Mouse (Mus musculus) hindbrain, embryonic 15.5 days (tissue): ENCODE measurements around the gene Carnmt1. TPM values are rescaled to one million over a fixed set of nuclear protein-coding genes. Genes with fewer than 3 reads are reported as not detected.
"Not testable (repeated sequence)": the region's sequence is repeated elsewhere in the genome, so short reads cannot be mapped to it uniquely, and the experiment has no call there.

Experiments
- ATAC-seq: fragments of 200-750 bp; cut with Nextera tagmentation; 2 replicates; pipeline ENCODE4 v1.8.0; 2017; ENCODE audit warnings: low read depth, moderate number of reproducible peaks, moderate TSS enrichment; ENCODE audit not compliant: low FRiP score
- H3K27ac ChIP-seq: fragments of 300-500 bp; sonication (generic); replicated peaks from 2 replicates; pipeline ENCODE4 v1.5.1; 2015; ENCODE audit warnings: mild to moderate bottlenecking, inconsistent platforms
- H3K27me3 ChIP-seq: fragments of 300-500 bp; sonication (generic); 2 replicates; pipeline ENCODE4 v1.6.1; 2015; ENCODE audit warnings: control low read depth, inconsistent platforms
- H3K36me3 ChIP-seq: fragments of 300-500 bp; sonication (generic); 2 replicates; pipeline ENCODE4 v1.6.1; 2015; ENCODE audit warnings: control low read depth, inconsistent platforms
- H3K4me1 ChIP-seq: fragments of 300-500 bp; sonication (generic); replicated peaks from 2 replicates; pipeline ENCODE4 v1.6.1; 2015; ENCODE audit warnings: control low read depth, inconsistent platforms
- H3K4me2 ChIP-seq: fragments of 300-500 bp; sonication (generic); 2 replicates; pipeline ENCODE4 v1.6.1; 2015; ENCODE audit warnings: moderate library complexity, mild to moderate bottlenecking, inconsistent platforms
- H3K4me3 ChIP-seq: fragments of 300-500 bp; sonication (generic); 2 replicates; pipeline ENCODE4 v1.5.1; 2015; ENCODE audit warnings: mild to moderate bottlenecking, inconsistent platforms
- H3K9ac ChIP-seq: fragments of 300-500 bp; sonication (generic); 2 replicates; pipeline ENCODE4 v1.6.1; 2015; ENCODE audit warnings: inconsistent platforms
- H3K9me3 ChIP-seq: fragments of 300-500 bp; sonication (generic); 2 replicates; pipeline ENCODE4 v1.6.1; 2016; ENCODE audit warnings: control low read depth, inconsistent platforms
- WGBS: fragments of 180-500 bp; shearing (Covaris S2); methylation state at CpG from one replicate; pipeline ENCODE4 v1.1.7; 2015; 5-methylcytosine and 5-hydroxymethylcytosine counted together
- polyA plus RNA-seq: library from polyadenylated mRNA; unstranded; fragments of >200 nt; fragmentation: Nextera tagmentation; extraction: Ambion mirVana; gene quantifications from 2 replicates; pipeline ENCODE4 v1.2.1, GENCODE M21; 2015

Gene Carnmt1
- polyA plus RNA-seq, 1 experiment from 2014 or later, result 19.3 TPM

- no peak for ATAC-seq
- WGBS, result 92% methylated on average over 2 of the region's 2 CpGs
- Histone ChIP-seq H3K4me2 (no peak overlapping the region), H3K27me3 (no peaks in the 10 kb centered on the region), H3K4me3 (no peak overlapping the region), H3K9ac (no peak overlapping the region), H3K36me3 (peaks cover 10% of the 10 kb centered on the region), H3K9me3 (no peaks in the 10 kb centered on the region), H3K27ac (no peak overlapping the region), H3K4me1 (no peaks in the 10 kb centered on the region)
Observed at GRCm38 (mm10) chr19:18692768-18693167, 22.2 kb downstream of the Carnmt1 start.

- Histone ChIP-seq H3K9ac (no peak overlapping the region), H3K9me3 (no peaks in the 10 kb centered on the region), H3K36me3 (peaks cover 10% of the 10 kb centered on the region), H3K4me1 (no peaks in the 10 kb centered on the region), H3K27ac (no peak overlapping the region), H3K27me3 (no peaks in the 10 kb centered on the region), H3K4me2 (no peak overlapping the region), H3K4me3 (no peak overlapping the region)
- no peak for ATAC-seq
- WGBS, result 98% methylated on average over 3 of the region's 3 CpGs
Observed at GRCm38 (mm10) chr19:18695116-18695515, 24.6 kb downstream of the Carnmt1 start.

GRCm38 (mm10) chr19:18695552-18695951 is 25.0 kb downstream of the Carnmt1 start:
- 97% methylated on average over 1 of the region's 1 CpGs for WGBS
- Histone ChIP-seq H3K36me3 (peaks cover 10% of the 10 kb centered on the region), H3K27me3 (no peaks in the 10 kb centered on the region), H3K4me3 (no peak overlapping the region), H3K27ac (no peak overlapping the region), H3K4me1 (no peaks in the 10 kb centered on the region), H3K9ac (no peak overlapping the region), H3K9me3 (no peaks in the 10 kb centered on the region), H3K4me2 (no peak overlapping the region)
- no peak for ATAC-seq

- no peak for ATAC-seq
- H3K9ac ChIP-seq, result no peak overlapping the region
- H3K27ac ChIP-seq, result no peak overlapping the region
Observed at GRCm38 (mm10) chr19:18708101-18708500, 37.5 kb downstream of the Carnmt1 start.

GRCm38 (mm10) chr19:18710903-18711302 is 40.3 kb downstream of the Carnmt1 start:
- WGBS, result 56% methylated on average over 6 of the region's 6 CpGs
- H3K9me3 ChIP-seq, result no peaks in the 10 kb centered on the region
- no peaks in the 10 kb centered on the region for H3K36me3 ChIP-seq
- no peak for ATAC-seq
- no peak overlapping the region for H3K4me3 ChIP-seq
- H3K27ac ChIP-seq, result no peak overlapping the region
- no peak overlapping the region for H3K9ac ChIP-seq
- peaks cover 23% of the 10 kb centered on the region for H3K4me1 ChIP-seq
- no peaks in the 10 kb centered on the region for H3K27me3 ChIP-seq
- H3K4me2 ChIP-seq, result no peak overlapping the region

More at GRCm38 (mm10) chr19:18708101-18708500, 37.5 kb downstream of the Carnmt1 start:
- H3K27me3 ChIP-seq, result no peaks in the 10 kb centered on the region
- no peaks in the 10 kb centered on the region for H3K36me3 ChIP-seq
- no peak overlapping the region for H3K4me3 ChIP-seq
- no peak overlapping the region for H3K4me2 ChIP-seq
- H3K9me3 ChIP-seq, result no peaks in the 10 kb centered on the region
- peaks cover 4% of the 10 kb centered on the region for H3K4me1 ChIP-seq

- whole genome bisulfite sequencing, result 94% methylated on average over 9 of the region's 9 CpGs
- no peak for ATAC-seq
- peaks cover 23% of the 10 kb centered on the region for H3K4me1 ChIP-seq
- H3K4me3 ChIP-seq, result no peak overlapping the region
- H3K9me3 ChIP-seq, result no peaks in the 10 kb centered on the region
- no peaks in the 10 kb centered on the region for H3K27me3 ChIP-seq
- H3K9ac ChIP-seq, result no peak overlapping the region
- no peaks in the 10 kb centered on the region for H3K36me3 ChIP-seq
- no peak overlapping the region for H3K4me2 ChIP-seq
- no peak overlapping the region for H3K27ac ChIP-seq
Observed at GRCm38 (mm10) chr19:18711589-18711988, 41.0 kb downstream of the Carnmt1 start.

- Histone ChIP-seq H3K36me3 (no peaks in the 10 kb centered on the region), H3K4me3 (peak overlapping the region; percentile 76), H3K9ac (peak overlapping the region; percentile 82), H3K4me1 (peaks cover 23% of the 10 kb centered on the region), H3K27me3 (no peaks in the 10 kb centered on the region), H3K4me2 (peak overlapping the region; percentile 95), H3K9me3 (no peaks in the 10 kb centered on the region), H3K27ac (peak overlapping the region; percentile 93)
- ATAC-seq, result no peak
- WGBS, result 61% methylated on average over 16 of the region's 16 CpGs
Observed at GRCm38 (mm10) chr19:18712153-18712865, 41.7 kb downstream of the Carnmt1 start.

- no peaks in the 10 kb centered on the region for H3K9me3 ChIP-seq
- H3K36me3 ChIP-seq, result 0 out of 2 replicates have a peak, but pooled peaks cover 3% of the 10 kb centered on the region
- peak within 1 kb of the TSS; percentile 95 for H3K4me2 ChIP-seq
- H3K27me3 ChIP-seq, result no peaks in the 10 kb centered on the region
- H3K27ac ChIP-seq, result peak within 1 kb of the TSS; percentile 93
- peak within 1 kb of the TSS; percentile 76 for H3K4me3 ChIP-seq
- peak; percentile 99 for ATAC-seq
- peaks cover 23% of the 10 kb centered on the region for H3K4me1 ChIP-seq
- H3K9ac ChIP-seq, result peak within 1 kb of the TSS; percentile 82
- 0% methylated on average over 48 of the region's 49 CpGs for WGBS
Observed at GRCm38 (mm10) chr19:18712866-18713300, 42.3 kb downstream of the Carnmt1 start, which contains the start of gene D030056L22Rik. Gene D030056L22Rik (plus strand): TSS chr19:18713193.

GRCm38 (mm10) chr19:18713357-18713756 is 42.8 kb downstream of the Carnmt1 start:
- Histone ChIP-seq H3K4me1 (peaks cover 23% of the 10 kb centered on the region), H3K4me3 (peak overlapping the region; percentile 76), H3K9ac (peak overlapping the region; percentile 82), H3K27ac (peak overlapping the region; percentile 93; the same call in 1 of the 2 replicates), H3K4me2 (peak overlapping the region; percentile 95)
- peak; percentile 80 for ATAC-seq
- 0% methylated on average over 38 of the region's 46 CpGs for WGBS
- H3K36me3 ChIP-seq, H3K27me3 ChIP-seq, H3K9me3 ChIP-seq: not testable (repeated sequence)

- Histone ChIP-seq H3K4me1 (peaks cover 23% of the 10 kb centered on the region), H3K4me3 (no peak overlapping the region), H3K27me3 (no peaks in the 10 kb centered on the region), H3K27ac (no peak overlapping the region), H3K9me3 (no peaks in the 10 kb centered on the region), H3K9ac (no peak overlapping the region), H3K4me2 (no peak overlapping the region), H3K36me3 (0 out of 2 replicates have a peak, but pooled peaks cover 12% of the 10 kb centered on the region)
- ATAC-seq, result no peak
- 45% methylated on average over 1 of the region's 1 CpGs for WGBS
Observed at GRCm38 (mm10) chr19:18716374-18716773, 45.8 kb downstream of the Carnmt1 start.

GRCm38 (mm10) chr19:18720337-18720736 is 49.8 kb downstream of the Carnmt1 start:
- no peak for ATAC-seq
- Histone ChIP-seq H3K9ac (no peak overlapping the region), H3K27ac (no peak overlapping the region), H3K27me3 (no peaks in the 10 kb centered on the region), H3K4me3 (no peak overlapping the region), H3K4me2 (no peak overlapping the region), H3K4me1 (peaks cover 3% of the 10 kb centered on the region; the same call in 1 of the 2 replicates), H3K36me3 (0 out of 2 replicates have a peak, but pooled peaks cover 12% of the 10 kb centered on the region), H3K9me3 (no peaks in the 10 kb centered on the region)
- 93% methylated on average over 3 of the region's 3 CpGs for WGBS

- H3K4me3 ChIP-seq, result no peak overlapping the region
- H3K27ac ChIP-seq, result no peak overlapping the region
- no peak overlapping the region for H3K4me2 ChIP-seq
- no peak for ATAC-seq
- H3K9ac ChIP-seq, result no peak overlapping the region
- no peaks in the 10 kb centered on the region for H3K27me3 ChIP-seq
- WGBS, result 87% methylated on average over 2 of the region's 2 CpGs
- no peaks in the 10 kb centered on the region for H3K9me3 ChIP-seq
- no peaks in the 10 kb centered on the region for H3K4me1 ChIP-seq
- H3K36me3 ChIP-seq, result no peaks in the 10 kb centered on the region
Observed at GRCm38 (mm10) chr19:18725186-18725585, 54.6 kb downstream of the Carnmt1 start.
